Mouse (Mus musculus) embryonic fibroblast, embryonic 13.5 days (primary cell): ENCODE results near the gene Eif4a2.

ENCODE experiments used
- CTCF ChIP-seq: IDR thresholded peaks from 2 replicates; pipeline ENCODE4 v1.5.1; 2011; ENCODE audit warnings: mild to moderate bottlenecking, control low read depth, low read length, moderate library complexity, borderline replicate concordance; ENCODE audit not compliant: insufficient read depth
- POLR2A ChIP-seq: IDR thresholded peaks from 2 replicates; pipeline ENCODE4 v1.6.1; 2011; ENCODE audit warnings: low read depth, mild to moderate bottlenecking, control low read depth, low read length, moderate library complexity

DNA sequence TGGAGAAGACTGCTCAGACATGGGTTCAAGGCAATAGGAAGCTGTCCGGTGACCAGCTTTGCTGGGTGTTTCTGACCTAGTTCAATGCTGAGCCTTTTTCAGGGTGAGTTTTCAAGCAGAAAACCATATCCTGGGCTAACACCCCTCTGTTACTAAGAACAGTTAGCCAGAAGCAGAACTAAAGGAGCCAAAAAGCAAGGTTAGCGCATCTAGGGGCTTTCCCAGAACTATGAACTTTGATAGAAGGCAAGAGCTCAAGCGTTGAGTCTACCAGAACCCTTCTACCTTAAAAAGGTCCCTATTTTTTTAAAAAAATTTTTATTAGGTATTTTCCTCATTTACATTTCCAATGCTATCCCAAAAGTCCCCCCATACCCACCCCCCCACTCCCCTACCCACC, 33.7 kb downstream of the Eif4a2 start:
- TF ChIP-seq POLR2A: no peak
- TF ChIP-seq CTCF: no peak
